Mouse (Mus musculus): ENCODE measurements around the gene Slc16a3.

Gene Slc16a3

GRCm38 (mm10) chr11:120948328-120948727 lies at the start of gene Slc16a3:
TSS of gene Slc16a3 (plus strand) at chr11:120948480.
- DNase-seq, result no peak

- DNase-seq, result no peak
Observed at GRCm38 (mm10) chr11:120900276-120901244, 47.7 kb upstream of the Slc16a3 start.

GRCm38 (mm10) chr11:120901729-120902486 lies 46.4 kb upstream of the Slc16a3 start:
- DNase-seq, result no peak

GRCm38 (mm10) chr11:120902487-120903142 lies 45.7 kb upstream of the Slc16a3 start:
- DNase-seq, result no peak

DNA sequence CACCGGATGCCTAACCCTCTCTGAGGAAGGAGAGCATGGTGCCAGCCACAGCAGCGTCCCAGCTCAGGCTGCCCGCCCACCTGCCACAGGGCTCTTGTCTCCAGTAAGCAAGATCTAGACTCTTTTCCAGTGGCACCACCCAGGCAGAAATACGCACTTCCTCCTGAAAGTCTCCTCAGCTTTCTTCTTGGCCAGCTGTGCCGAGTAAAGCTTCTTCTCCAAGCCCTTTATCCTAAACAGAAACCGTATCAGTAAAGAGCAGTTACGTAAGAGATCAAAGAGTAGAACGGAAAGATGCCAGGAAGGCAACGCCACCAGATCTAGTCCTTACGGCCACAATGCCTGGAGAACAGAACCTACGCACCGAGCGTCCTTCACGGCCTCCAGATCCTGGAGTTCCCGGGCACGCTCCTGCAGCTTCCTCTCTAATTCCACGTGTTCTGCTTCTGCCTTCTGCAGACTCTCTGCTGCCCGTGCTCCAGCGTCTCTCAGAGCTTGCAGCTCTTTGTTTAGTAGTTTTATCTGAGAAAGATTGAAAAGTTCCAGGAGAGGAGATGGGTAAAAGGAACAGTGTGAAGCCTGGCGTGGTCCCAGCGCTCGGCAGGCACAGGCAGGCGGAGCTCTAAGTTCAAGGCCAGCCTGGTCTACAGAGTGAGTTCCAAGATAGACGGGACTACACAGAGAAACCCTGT lies 45.0 kb upstream of the Slc16a3 start:
- peak; percentile 12 for DNase-seq

- no peak for DNase-seq
Observed at GRCm38 (mm10) chr11:120904561-120904960, 43.7 kb upstream of the Slc16a3 start.

GRCm38 (mm10) chr11:120905430-120905873 lies 42.8 kb upstream of the Slc16a3 start:
- peak; percentile 51 for DNase-seq

- DNase-seq, result no peak
Observed at GRCm38 (mm10) chr11:120913796-120914195, 34.5 kb upstream of the Slc16a3 start.

- no peak for DNase-seq
Observed at GRCm38 (mm10) chr11:120916477-120916876, 31.8 kb upstream of the Slc16a3 start.

DNA sequence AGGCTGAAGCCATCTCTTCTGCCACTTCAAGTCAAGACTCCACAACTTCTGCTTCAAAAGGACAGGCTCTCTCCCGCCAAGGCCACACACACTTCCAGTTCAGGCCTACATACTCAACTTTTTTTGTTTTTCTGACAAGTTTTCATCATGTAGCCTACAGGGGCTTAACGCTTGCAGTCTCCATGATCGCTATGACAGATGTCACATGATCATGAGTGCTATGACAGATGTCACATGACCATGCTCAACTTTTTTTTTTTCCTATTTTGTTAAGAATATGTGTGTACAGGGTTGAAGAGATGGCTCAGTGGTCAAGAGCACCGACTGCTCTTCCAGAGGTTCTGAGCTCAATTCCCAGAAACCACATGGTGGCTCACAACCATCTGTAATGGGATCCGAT lies 30.5 kb upstream of the Slc16a3 start:
- DNase-seq, result no peak

DNA sequence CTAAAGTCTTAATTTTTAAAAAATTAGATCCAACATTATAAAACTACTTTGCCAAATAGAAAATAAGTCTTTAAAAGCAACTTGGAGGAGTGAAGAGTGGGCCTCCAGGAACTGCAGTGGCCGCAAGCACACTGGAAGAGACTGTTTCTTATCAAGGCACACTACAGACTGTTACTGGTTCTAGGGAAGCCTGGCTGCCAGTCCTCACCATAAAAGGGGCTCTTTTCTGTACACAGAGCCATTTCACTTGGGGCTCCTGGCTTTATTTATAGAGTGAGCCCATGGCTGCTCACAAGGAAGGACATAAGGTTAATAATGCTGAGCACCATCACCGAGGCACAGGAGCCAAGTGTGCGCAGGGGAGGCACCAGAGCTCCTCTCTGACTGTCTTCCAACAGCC lies 25.8 kb upstream of the Slc16a3 start:
- no peak for DNase-seq

DNA sequence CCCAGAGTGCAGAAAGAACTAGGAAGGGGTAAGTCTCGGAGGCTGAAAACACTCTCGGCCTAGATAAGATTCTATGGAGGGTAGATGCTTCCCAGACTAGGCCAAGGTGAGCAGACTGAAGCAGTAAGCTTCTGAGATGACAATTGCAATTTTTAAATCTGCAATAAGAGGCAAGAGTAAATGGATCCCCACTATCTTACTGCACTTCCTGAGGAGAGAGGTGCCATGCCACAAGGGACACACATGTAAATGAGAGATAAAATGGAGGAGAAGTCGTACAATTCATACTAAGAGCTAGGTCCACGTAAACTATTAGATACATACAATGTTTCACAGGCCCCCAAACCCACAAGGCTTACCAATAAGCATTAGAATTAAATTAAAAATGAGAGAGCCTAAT lies 19.8 kb upstream of the Slc16a3 start:
- no peak for DNase-seq

GRCm38 (mm10) chr11:120931479-120931878 lies 16.8 kb upstream of the Slc16a3 start:
- no peak for DNase-seq

DNA sequence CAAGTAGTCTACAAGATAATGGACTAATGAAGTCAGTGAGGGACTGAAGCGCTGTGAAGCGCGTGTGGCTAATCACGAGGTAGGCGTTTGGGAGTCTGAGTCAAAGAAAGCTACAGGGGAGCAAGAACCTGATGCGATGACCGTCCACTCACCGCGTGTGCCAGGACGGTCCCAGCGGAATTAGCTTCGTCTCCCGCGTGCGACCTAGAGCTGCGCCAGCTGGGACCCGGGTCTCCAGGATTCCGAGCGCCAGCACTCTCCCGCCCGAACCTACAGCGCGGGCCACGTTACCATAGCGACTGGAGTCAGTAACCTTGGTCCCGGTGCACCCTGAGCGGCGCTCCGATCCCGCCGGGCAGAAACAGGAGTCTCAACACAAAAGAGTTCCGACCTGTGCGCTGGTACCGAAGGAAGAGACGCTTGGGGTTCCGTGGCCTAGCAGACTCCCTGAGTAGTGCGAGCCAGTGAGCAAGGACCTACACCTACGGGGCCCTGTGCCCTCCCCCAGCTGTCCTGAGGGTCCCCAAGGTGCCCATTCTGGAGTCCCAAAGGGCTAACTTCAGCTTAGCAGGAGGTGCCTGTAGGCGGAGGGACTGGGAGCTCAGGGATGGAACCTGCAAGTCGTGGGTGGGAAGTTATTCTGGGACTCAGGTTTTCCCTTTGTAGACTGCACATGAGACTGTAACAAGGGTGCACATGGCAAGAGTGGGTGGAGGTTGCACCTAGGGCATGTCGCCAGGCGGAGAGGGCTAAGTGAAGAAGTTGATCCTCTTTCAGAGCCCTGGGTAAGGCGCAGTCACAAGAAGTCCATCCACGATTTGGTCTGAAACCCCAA lies 15.5 kb upstream of the Slc16a3 start, which contains the start of gene Ccdc57:
TSS of gene Ccdc57 (minus strand) at position 309 of the 835 bp plus-strand sequence.
- peak; percentile 90 for DNase-seq

DNA sequence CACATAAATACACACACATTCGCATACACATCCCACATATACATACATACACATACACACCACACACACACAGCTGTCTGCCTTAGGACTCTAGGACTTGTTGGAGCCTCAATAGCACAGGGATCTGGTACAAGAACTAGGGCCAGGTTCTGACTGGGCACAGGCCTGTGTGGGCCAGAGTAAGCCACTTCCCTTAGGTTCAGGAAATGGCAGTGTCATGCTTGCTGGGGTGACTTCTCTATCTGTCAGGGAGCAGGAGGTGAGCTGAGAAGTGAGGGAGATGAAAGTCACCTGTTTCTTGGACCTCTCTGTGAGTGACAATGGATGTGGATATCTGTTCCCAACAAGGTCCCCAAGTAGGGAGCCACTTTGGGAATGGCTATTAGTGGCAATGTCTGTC lies 10.3 kb upstream of the Slc16a3 start:
- no peak for DNase-seq

GRCm38 (mm10) chr11:120938795-120939194 lies 9.5 kb upstream of the Slc16a3 start:
- DNase-seq, result no peak

DNA sequence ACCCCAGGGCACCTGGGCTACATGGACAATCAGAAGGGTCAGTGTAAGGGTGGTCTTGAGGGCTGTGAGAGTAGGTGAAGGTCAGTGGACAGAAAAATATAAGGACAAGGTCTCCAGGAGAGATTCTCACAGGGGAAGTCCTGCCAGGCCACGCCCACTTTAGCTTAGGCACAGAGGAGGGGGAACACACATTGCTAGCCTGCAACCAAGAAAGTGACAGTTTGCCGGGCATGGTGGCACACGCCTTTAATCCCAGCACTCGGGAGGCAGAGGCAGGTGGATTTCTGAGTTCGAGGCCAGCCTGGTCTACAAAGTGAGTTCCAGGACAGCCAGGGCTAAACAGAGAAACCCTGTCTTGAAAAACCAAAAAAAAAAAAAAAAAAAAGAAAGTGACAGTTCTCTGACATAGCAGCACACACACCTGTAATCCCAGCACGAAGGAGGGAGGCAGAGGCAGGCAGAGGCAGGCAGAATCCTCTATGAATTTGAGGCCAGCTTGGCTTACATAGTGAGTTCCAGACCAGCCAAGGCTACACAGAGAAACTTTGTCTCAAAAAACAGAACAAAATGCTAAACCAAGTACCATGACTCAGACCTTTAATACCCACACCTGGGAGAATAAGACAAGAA lies 8.5 kb upstream of the Slc16a3 start:
- no peak for DNase-seq

DNA sequence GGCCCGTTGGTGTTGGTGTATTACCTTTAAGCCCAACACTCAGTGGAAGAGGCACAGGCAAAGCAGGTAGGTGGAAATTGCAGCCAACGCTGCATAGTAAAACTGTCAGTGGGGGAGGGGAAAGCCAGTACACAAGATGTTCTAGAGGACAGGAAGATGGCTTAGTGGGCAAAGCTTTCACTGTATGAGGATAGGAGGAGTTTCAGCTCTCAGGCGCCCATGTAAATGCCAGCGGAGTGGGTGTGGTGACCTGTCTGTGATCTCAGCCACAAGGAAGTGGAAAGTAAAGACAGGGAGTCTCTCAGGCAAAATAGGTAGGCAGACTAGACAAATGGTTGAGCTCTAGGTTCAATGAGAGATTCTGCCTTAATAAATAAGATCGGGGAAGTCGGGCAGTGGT lies 7.3 kb upstream of the Slc16a3 start:
- DNase-seq, result no peak

DNA sequence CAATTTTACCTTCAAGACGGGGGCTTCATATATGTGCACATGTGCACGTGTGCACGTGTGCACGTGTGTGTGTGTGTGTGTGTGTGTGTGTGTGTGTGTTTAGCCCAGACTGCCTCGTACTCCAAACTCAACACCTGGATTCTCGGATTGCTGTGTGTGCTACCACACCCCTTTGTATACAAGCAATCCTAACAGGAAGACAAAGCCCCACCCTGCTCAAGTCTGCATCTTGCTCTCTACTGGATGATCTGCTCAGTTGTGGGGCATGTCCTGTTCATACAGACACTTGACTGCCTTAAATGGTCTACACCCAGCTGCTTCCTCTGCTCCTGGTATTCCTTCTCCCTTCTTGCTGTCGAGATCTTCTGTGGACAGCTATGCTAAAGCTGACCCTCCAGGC lies 3.0 kb upstream of the Slc16a3 start:
- no peak for DNase-seq

- DNase-seq, result no peak
Observed at GRCm38 (mm10) chr11:120945926-120946325, 2.4 kb upstream of the Slc16a3 start.

All from right cerebral cortex, postnatal 25 days (tissue).